8 mouse cellular contexts compared by ENCODE assay signal in genomic region chr4:43563601-43563875, GRCm38 (mm10). TPM values are rescaled to one million over a fixed set of nuclear protein-coding genes. Genes with fewer than 3 reads are reported as not detected.
DNase-seq lines count a peak whose midpoint lies in the region; ATAC-seq and TF ChIP-seq lines count a peak whose summit lies in the region.

No protein-coding gene starts in this region.

- H3K9ac ChIP-seq in kidney, embryonic 16.5 days (replicated peaks; ENCODE audit: low read length), result peak overlapping the region; percentile 71
- H3K9ac ChIP-seq in embryonic facial prominence, embryonic 11.5 days (replicated peaks; ENCODE audit: low read length), result no peak overlapping the region
- peak overlapping the region; percentile 67 for H3K9ac ChIP-seq in intestine, embryonic 15.5 days
- peak overlapping the region; percentile 87; the same call in 1 of the 2 replicates for H3K9ac ChIP-seq in midbrain, postnatal 0 days (replicated peaks; ENCODE audit: low read length, poor library complexity, severe bottlenecking)

- H3K27ac ChIP-seq in kidney, embryonic 16.5 days (ENCODE audit: low read length), result peak overlapping the region; percentile 100; the same call in 1 of the 2 replicates
- H3K27ac ChIP-seq in embryonic facial prominence, embryonic 11.5 days (replicated peaks; ENCODE audit: low read depth, low read length), result no peak overlapping the region
- peak overlapping the region; percentile 100 for H3K27ac ChIP-seq in intestine, embryonic 15.5 days
- H3K27ac ChIP-seq in midbrain, postnatal 0 days (ENCODE audit: low read depth, low read length), result peak overlapping the region; percentile 93; the same call in 1 of the 2 replicates

- H3K9me3 ChIP-seq in kidney, embryonic 16.5 days (ENCODE audit: low read length), result no peaks in the 10 kb centered on the region
- H3K9me3 ChIP-seq in embryonic facial prominence, embryonic 11.5 days (replicated peaks; ENCODE audit: control insufficient read depth, low read length), result no peaks in the 10 kb centered on the region
- no peaks in the 10 kb centered on the region for H3K9me3 ChIP-seq in intestine, embryonic 15.5 days
- H3K9me3 ChIP-seq in midbrain, postnatal 0 days (ENCODE audit: low read length), result no peaks in the 10 kb centered on the region

- H3K4me1 ChIP-seq in kidney, embryonic 16.5 days (ENCODE audit: insufficient read depth, low read length), result peaks cover 40% of the 10 kb centered on the region
- peaks cover 11% of the 10 kb centered on the region for H3K4me1 ChIP-seq in embryonic facial prominence, embryonic 11.5 days (ENCODE audit: control insufficient read depth, insufficient read depth, low read length)
- peaks cover 36% of the 10 kb centered on the region for H3K4me1 ChIP-seq in intestine, embryonic 15.5 days (replicated peaks)
- H3K4me1 ChIP-seq in midbrain, postnatal 0 days (ENCODE audit: insufficient read depth, low read length), result peaks cover 23% of the 10 kb centered on the region

- no peak for TF ChIP-seq CTCF in midbrain, postnatal 0 days (IDR thresholded peaks at IDR 0.05)

- peaks cover 39% of the 10 kb centered on the region for H3K36me3 ChIP-seq in kidney, embryonic 16.5 days (ENCODE audit: insufficient read depth, low read length)
- H3K36me3 ChIP-seq in embryonic facial prominence, embryonic 11.5 days (replicated peaks; ENCODE audit: control insufficient read depth, insufficient read depth, low read depth, low read length), result peaks cover 11% of the 10 kb centered on the region
- peaks cover 36% of the 10 kb centered on the region for H3K36me3 ChIP-seq in intestine, embryonic 15.5 days
- peaks cover 43% of the 10 kb centered on the region for H3K36me3 ChIP-seq in midbrain, postnatal 0 days (ENCODE audit: insufficient read depth, low read length)

- no peaks in the 10 kb centered on the region for H3K27me3 ChIP-seq in kidney, embryonic 16.5 days (ENCODE audit: insufficient read depth, low read length)
- H3K27me3 ChIP-seq in embryonic facial prominence, embryonic 11.5 days (ENCODE audit: control insufficient read depth, insufficient read depth, low read length), result no peaks in the 10 kb centered on the region
- no peaks in the 10 kb centered on the region for H3K27me3 ChIP-seq in intestine, embryonic 15.5 days (replicated peaks)
- H3K27me3 ChIP-seq in midbrain, postnatal 0 days (ENCODE audit: insufficient read depth, low read length), result no peaks in the 10 kb centered on the region

- ATAC-seq in kidney, embryonic 16.5 days (ENCODE audit: low FRiP score, low TSS enrichment), result no peak
- ATAC-seq in embryonic facial prominence, embryonic 11.5 days (replicated peaks; ENCODE audit: insufficient number of reproducible peaks, low FRiP score, low TSS enrichment, low read depth), result no peak
- ATAC-seq in intestine, embryonic 15.5 days, result no peak
- no peak for ATAC-seq in midbrain, postnatal 0 days (ENCODE audit: low FRiP score)
- no peak for ATAC-seq in erythroid progenitor cell, adult 5-6 weeks (replicated peaks; ENCODE audit: low FRiP score, poor library complexity, severe bottlenecking)

- peak overlapping the region; percentile 82 for H3K4me3 ChIP-seq in kidney, embryonic 16.5 days (ENCODE audit: low read length)
- peak overlapping the region; percentile 91 for H3K4me3 ChIP-seq in embryonic facial prominence, embryonic 11.5 days (ENCODE audit: low read depth, low read length)
- H3K4me3 ChIP-seq in intestine, embryonic 15.5 days (replicated peaks), result peak overlapping the region; percentile 65
- H3K4me3 ChIP-seq in midbrain, postnatal 0 days (ENCODE audit: low read depth, low read length), result peak overlapping the region; percentile 92

- peak overlapping the region; percentile 93 for H3K4me2 ChIP-seq in kidney, embryonic 16.5 days (replicated peaks; ENCODE audit: low read depth, low read length)
- H3K4me2 ChIP-seq in embryonic facial prominence, embryonic 11.5 days (ENCODE audit: low read depth, low read length), result no peak overlapping the region
- H3K4me2 ChIP-seq in intestine, embryonic 15.5 days (replicated peaks), result peak overlapping the region; percentile 76
- H3K4me2 ChIP-seq in midbrain, postnatal 0 days (ENCODE audit: low read depth, low read length, poor library complexity, severe bottlenecking), result peak overlapping the region; percentile 86

- DNase-seq in kidney, postnatal 36 days, result no peak
- no peak for DNase-seq in embryonic facial prominence, embryonic 11.5 days (ENCODE audit: low spot score)
- DNase-seq in midbrain, postnatal 0 days (ENCODE audit: low spot score), result no peak
- DNase-seq in adrenal gland, postnatal 36 days, result no peak
- no peak for DNase-seq in adrenal gland, postnatal 25 days

- WGBS in kidney, embryonic 16.5 days, result 65% methylated on average over 4 of the region's 4 CpGs
- 86% methylated on average over 4 of the region's 4 CpGs for WGBS in embryonic facial prominence, embryonic 11.5 days
- 67% methylated on average over 4 of the region's 4 CpGs for WGBS in intestine, embryonic 15.5 days
- WGBS in midbrain, postnatal 0 days, result 84% methylated on average over 4 of the region's 4 CpGs

RNA-seq across cellular contexts. Expression of gene Tln1, which starts 1.0 kb away (rescaled TPM):
- 66.5 and 69.1 TPM in 2 replicates for polyA plus RNA-seq in kidney, embryonic 16.5 days (2015; fragmentation: Nextera tagmentation; extraction: Ambion mirVana)
- polyA plus RNA-seq in embryonic facial prominence, embryonic 11.5 days (2014; fragmentation: Nextera tagmentation; extraction: Ambion mirVana), result 40.6 and 42.1 TPM in 2 replicates
- polyA plus RNA-seq in intestine, embryonic 15.5 days (2015; fragmentation: Nextera tagmentation; extraction: Ambion mirVana), result 61.4 and 61.9 TPM in 2 replicates
- total RNA-seq in midbrain, postnatal 0 days (2014; rRNA removed), result 41.3 and 44.4 TPM in 2 replicates
- polyA plus RNA-seq in midbrain, postnatal 0 days (2015; fragmentation: Nextera tagmentation; extraction: Ambion mirVana), result 72.4 and 75.7 TPM in 2 replicates
- total RNA-seq in erythroid progenitor cell, adult 5-6 weeks (2015; ENCODE audit: low replicate concordance), result 111 and 144 TPM in 2 replicates
- 643 and 746 TPM in 2 replicates for total RNA-seq in erythroid progenitor cell, adult 5-6 weeks (2017; ENCODE audit: low replicate concordance)
- total RNA-seq in adrenal gland, postnatal 36 days (2021), result 100 to 1,000 TPM; 241 to 244 TPM
- total RNA-seq in adrenal gland, postnatal 25 days (2021), result 229 and 303 TPM in 2 replicates

RNA-seq across cellular contexts. Expression of gene Creb3, which starts 1.4 kb away (rescaled TPM):
- 80.2 and 83.0 TPM in 2 replicates for polyA plus RNA-seq in kidney, embryonic 16.5 days (2015; fragmentation: Nextera tagmentation; extraction: Ambion mirVana)
- polyA plus RNA-seq in embryonic facial prominence, embryonic 11.5 days (2014; fragmentation: Nextera tagmentation; extraction: Ambion mirVana), result 41.0 and 41.7 TPM in 2 replicates
- 62.7 and 69.5 TPM in 2 replicates for polyA plus RNA-seq in intestine, embryonic 15.5 days (2015; fragmentation: Nextera tagmentation; extraction: Ambion mirVana)
- total RNA-seq in midbrain, postnatal 0 days (2014; rRNA removed), result 45.4 and 50.4 TPM in 2 replicates
- polyA plus RNA-seq in midbrain, postnatal 0 days (2015; fragmentation: Nextera tagmentation; extraction: Ambion mirVana), result 85.2 and 91.2 TPM in 2 replicates
- total RNA-seq in erythroid progenitor cell, adult 5-6 weeks (2015; ENCODE audit: low replicate concordance), result 8.0 and 12.3 TPM in 2 replicates
- 9.6 and 45.0 TPM in 2 replicates for total RNA-seq in erythroid progenitor cell, adult 5-6 weeks (2017; ENCODE audit: low replicate concordance)
- total RNA-seq in adrenal gland, postnatal 36 days (2021), result 100 to 1,000 TPM; 117 to 170 TPM
- 111 and 172 TPM in 2 replicates for total RNA-seq in adrenal gland, postnatal 25 days (2021)

RNA-seq across cellular contexts. Expression of gene Rgp1, which starts 15.0 kb away (rescaled TPM):
- 32.3 and 33.0 TPM in 2 replicates for polyA plus RNA-seq in kidney, embryonic 16.5 days (2015; fragmentation: Nextera tagmentation; extraction: Ambion mirVana)
- 21.1 and 30.4 TPM in 2 replicates for polyA plus RNA-seq in embryonic facial prominence, embryonic 11.5 days (2014; fragmentation: Nextera tagmentation; extraction: Ambion mirVana)
- polyA plus RNA-seq in intestine, embryonic 15.5 days (2015; fragmentation: Nextera tagmentation; extraction: Ambion mirVana), result 20.9 and 23.3 TPM in 2 replicates
- 20.6 and 22.6 TPM in 2 replicates for total RNA-seq in midbrain, postnatal 0 days (2014; rRNA removed)
- 12.3 and 12.4 TPM in 2 replicates for polyA plus RNA-seq in midbrain, postnatal 0 days (2015; fragmentation: Nextera tagmentation; extraction: Ambion mirVana)
- 29.2 and 31.0 TPM in 2 replicates for total RNA-seq in erythroid progenitor cell, adult 5-6 weeks (2015; ENCODE audit: low replicate concordance)
- total RNA-seq in erythroid progenitor cell, adult 5-6 weeks (2017; ENCODE audit: low replicate concordance), result 10.1 and 32.7 TPM in 2 replicates
- total RNA-seq in adrenal gland, postnatal 36 days (2021), result 10 to 100 TPM; 40.5 to 53.3 TPM
- 50.5 and 58.9 TPM in 2 replicates for total RNA-seq in adrenal gland, postnatal 25 days (2021)

RNA-seq across cellular contexts. Expression of gene Gba2, which starts 15.1 kb away (rescaled TPM):
- 25.8 and 26.3 TPM in 2 replicates for polyA plus RNA-seq in kidney, embryonic 16.5 days (2015; fragmentation: Nextera tagmentation; extraction: Ambion mirVana)
- 21.0 and 21.1 TPM in 2 replicates for polyA plus RNA-seq in embryonic facial prominence, embryonic 11.5 days (2014; fragmentation: Nextera tagmentation; extraction: Ambion mirVana)
- polyA plus RNA-seq in intestine, embryonic 15.5 days (2015; fragmentation: Nextera tagmentation; extraction: Ambion mirVana), result 13.7 and 15.4 TPM in 2 replicates
- total RNA-seq in midbrain, postnatal 0 days (2014; rRNA removed), result 29.3 and 56.4 TPM in 2 replicates
- 47.5 and 50.6 TPM in 2 replicates for polyA plus RNA-seq in midbrain, postnatal 0 days (2015; fragmentation: Nextera tagmentation; extraction: Ambion mirVana)
- total RNA-seq in erythroid progenitor cell, adult 5-6 weeks (2015; ENCODE audit: low replicate concordance), result 22.3 and 28.1 TPM in 2 replicates
- 23.5 and 32.1 TPM in 2 replicates for total RNA-seq in erythroid progenitor cell, adult 5-6 weeks (2017; ENCODE audit: low replicate concordance)
- 10 to 100 TPM; 11.0 to 11.5 TPM for total RNA-seq in adrenal gland, postnatal 36 days (2021)
- 11.9 and 15.4 TPM in 2 replicates for total RNA-seq in adrenal gland, postnatal 25 days (2021)

RNA-seq across cellular contexts. Expression of gene Msmp, which starts 20.8 kb away (rescaled TPM):
- 0.89 and 3.1 TPM in 2 replicates for polyA plus RNA-seq in kidney, embryonic 16.5 days (2015; fragmentation: Nextera tagmentation; extraction: Ambion mirVana)
- not detected in 2 replicates for polyA plus RNA-seq in embryonic facial prominence, embryonic 11.5 days (2014; fragmentation: Nextera tagmentation; extraction: Ambion mirVana)
- 0.75 TPM in 1 of 2 replicates, not detected in the other for polyA plus RNA-seq in intestine, embryonic 15.5 days (2015; fragmentation: Nextera tagmentation; extraction: Ambion mirVana)
- total RNA-seq in midbrain, postnatal 0 days (2014; rRNA removed), result not detected in 2 replicates
- polyA plus RNA-seq in midbrain, postnatal 0 days (2015; fragmentation: Nextera tagmentation; extraction: Ambion mirVana), result 1.4 and 2.5 TPM in 2 replicates
- not detected in 2 replicates for total RNA-seq in erythroid progenitor cell, adult 5-6 weeks (2015; ENCODE audit: low replicate concordance)
- total RNA-seq in erythroid progenitor cell, adult 5-6 weeks (2017; ENCODE audit: low replicate concordance), result not detected in 2 replicates
- total RNA-seq in adrenal gland, postnatal 36 days (2021), result 1 to 10 TPM; 3.2 to 3.4 TPM
- 4.5 and 5.7 TPM in 2 replicates for total RNA-seq in adrenal gland, postnatal 25 days (2021)
